Mouse (Mus musculus): ENCODE measurements at regions not wholly inside any gene's neighbourhood (a gene's known extent, or its start where the extent isn't known, plus 50 kb on each side); places are given as distances from the start of the nearest gene placed in this dataset.

DNA sequence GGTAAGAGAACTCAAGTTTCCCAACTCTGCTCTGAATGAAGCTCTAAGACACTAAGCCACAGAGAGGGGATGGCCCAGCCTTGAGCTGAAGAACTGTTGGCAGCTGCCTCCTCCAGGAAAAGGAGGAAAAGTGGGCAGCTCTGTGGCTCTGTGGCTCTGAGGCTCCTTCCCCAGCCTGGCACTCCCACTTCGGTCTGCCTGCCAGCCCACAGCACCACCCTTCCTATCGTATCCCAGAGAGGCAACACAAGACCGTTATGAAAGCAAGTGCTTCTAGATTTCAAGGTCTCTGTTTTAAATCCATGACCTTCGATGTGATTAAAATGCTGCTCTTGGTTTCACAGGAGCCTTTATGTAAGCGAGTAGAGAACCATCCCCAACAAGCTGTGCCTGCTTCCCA lies 53.5 kb upstream of the Kcna5 start:
- no peak for DNase-seq

DNA sequence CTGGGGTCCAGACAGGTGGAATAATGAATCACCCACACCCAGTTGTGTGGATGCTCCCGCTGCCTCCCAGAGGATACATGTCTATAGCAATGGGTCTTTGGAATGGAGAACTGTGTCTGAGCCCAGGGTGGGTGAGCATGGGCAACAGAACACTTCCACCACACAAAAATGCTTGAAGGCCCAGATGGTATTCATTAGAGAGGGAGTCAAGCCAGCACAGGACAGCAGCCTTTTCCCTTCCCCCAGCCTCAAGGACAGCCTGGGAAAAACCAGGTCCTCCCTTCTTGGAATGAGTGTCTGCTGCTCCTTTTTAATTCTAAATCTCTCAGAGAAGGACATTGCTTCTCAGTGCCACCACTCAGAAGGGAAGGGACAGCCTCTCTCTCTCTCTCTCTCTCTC lies 52.3 kb upstream of the Kcna5 start:
- DNase-seq, result no peak

DNA sequence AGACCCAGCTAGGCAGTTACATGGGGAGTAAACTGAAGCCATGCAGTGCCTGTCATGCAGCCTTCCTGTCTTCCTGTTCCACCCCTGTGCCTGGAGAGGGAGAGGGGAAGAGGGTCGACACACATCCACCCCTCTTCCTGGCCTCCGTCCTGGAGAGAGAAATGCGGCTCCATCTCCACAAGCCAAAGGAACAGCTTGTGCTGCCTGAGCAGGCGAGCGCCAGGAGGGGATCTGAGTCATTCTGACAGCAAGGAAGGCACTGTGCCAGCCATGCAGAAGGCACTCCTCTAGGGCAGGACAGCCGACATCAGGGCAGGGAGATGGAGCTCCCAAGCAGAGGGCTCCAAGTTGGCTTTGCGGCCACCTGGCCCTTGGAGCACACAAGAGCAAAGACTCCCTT lies 50.6 kb upstream of the Kcna5 start:
- peak; percentile 55 for DNase-seq
